Mouse (Mus musculus) embryonic fibroblast, embryonic 13.5 days (primary cell): Measurements from ENCODE around the gene Ccdc155.

Experiments used
- CTCF ChIP-seq: IDR thresholded peaks from 2 replicates; pipeline ENCODE4 v1.5.1; 2011; ENCODE audit warnings: mild to moderate bottlenecking, control low read depth, low read length, moderate library complexity, borderline replicate concordance; ENCODE audit not compliant: insufficient read depth
- POLR2A ChIP-seq: IDR thresholded peaks from 2 replicates; pipeline ENCODE4 v1.6.1; 2011; ENCODE audit warnings: low read depth, mild to moderate bottlenecking, control low read depth, low read length, moderate library complexity

- TF ChIP-seq POLR2A (no peak), CTCF (no peak)
Observed at GRCm38 (mm10) chr7:45253806-45254205, 49.1 kb upstream of the Ccdc155 start.
